Mouse (Mus musculus): ENCODE data around the gene Nr3c2. TPM values are rescaled to one million over a fixed set of nuclear protein-coding genes. Genes with fewer than 3 reads are reported as not detected.

Nr3c2 gene
- 1.6 and 2.1 TPM in 2 replicates for polyA plus RNA-seq (2016; fragmentation: Nextera tagmentation; extraction: Ambion mirVana)

DNA sequence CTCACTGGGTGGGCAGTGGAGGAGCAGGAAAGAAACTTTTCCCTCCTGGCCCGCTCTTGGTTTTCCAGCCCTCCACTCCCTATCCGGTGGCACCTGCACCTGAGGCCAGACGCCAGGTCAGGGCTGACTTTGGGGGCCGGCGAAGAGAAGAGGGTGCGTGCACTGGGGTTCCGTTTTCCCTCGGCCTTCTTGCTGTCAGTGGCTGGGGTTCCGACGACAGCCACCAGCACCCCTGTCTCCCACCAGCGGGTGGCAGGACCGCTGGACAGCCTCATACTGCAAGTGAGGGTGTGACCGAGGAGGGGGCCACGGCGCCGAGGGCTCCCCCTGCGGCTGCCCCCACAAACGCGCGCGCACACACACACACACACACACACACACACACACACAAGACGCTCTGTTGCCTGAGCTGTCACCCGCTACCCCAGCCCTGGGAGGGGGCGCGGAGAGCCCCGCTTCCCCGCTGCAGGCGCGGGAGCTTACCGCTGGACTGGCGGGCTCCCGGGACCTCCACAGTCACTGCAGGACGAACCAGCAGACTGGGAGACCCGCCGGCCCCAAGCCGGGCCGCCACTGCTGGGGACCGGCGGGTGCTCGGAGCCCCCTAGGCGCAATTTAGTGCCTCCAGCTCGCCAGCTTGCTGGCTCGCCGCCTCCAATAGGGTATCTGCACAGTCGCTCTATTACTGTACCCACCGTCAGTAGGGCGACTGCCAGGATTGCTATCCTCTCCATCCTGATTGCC, at the start of gene Nr3c2:
Gene Nr3c2 (plus strand): TSS at position 32 of the 744 bp plus-strand sequence.
- Histone ChIP-seq H3K4me1 (replicated peaks) (peaks cover 15% of the 10 kb centered on the region; the same call in 1 of the 2 replicates), H3K27ac (ENCODE audit: poor library complexity, severe bottlenecking) (no peak within 1 kb of the TSS), H3K4me3 (peak within 1 kb of the TSS; percentile 77), H3K4me2 (peak within 1 kb of the TSS; percentile 100), H3K36me3 (no peaks in the 10 kb centered on the region), H3K9ac (peak within 1 kb of the TSS; percentile 62), H3K27me3 (replicated peaks) (peaks cover 23% of the 10 kb centered on the region; the same call in 1 of the 2 replicates), H3K9me3 (replicated peaks) (no peaks in the 10 kb centered on the region)
- ATAC-seq (ENCODE audit: insufficient number of reproducible peaks, low FRiP score) = no peak
- under 1% methylated on average over 39 of the region's 47 CpGs for WGBS

DNA sequence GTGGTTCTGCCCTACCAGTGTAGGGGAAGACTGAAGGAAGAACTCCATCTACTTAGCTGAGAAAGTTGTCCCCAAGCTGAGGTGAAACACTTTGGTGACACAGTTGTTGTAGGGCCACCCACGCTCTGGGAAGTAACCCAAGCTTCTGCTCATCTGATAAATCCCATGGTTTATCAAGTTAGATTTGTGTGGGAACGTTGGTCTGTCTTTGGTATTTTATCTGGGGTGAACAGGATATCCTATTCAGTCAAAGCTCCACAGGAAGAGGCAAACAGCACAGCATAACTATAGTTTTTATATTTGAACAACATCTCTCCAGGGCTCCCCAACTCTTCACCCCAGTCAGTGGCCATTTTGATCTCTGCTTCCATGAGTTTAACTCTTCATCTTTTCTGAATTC, 40.7 kb upstream of the Nr3c2 start:
- Histone ChIP-seq H3K27ac (ENCODE audit: poor library complexity, severe bottlenecking) (no peak overlapping the region), H3K9ac (no peak overlapping the region), H3K4me1 (replicated peaks) (no peaks in the 10 kb centered on the region), H3K36me3 (no peaks in the 10 kb centered on the region), H3K27me3 (replicated peaks) (no peaks in the 10 kb centered on the region), H3K9me3 (replicated peaks) (no peaks in the 10 kb centered on the region), H3K4me3 (no peak overlapping the region), H3K4me2 (no peak overlapping the region)
- WGBS = 63% methylated on average over 2 of the region's 2 CpGs
- no peak for ATAC-seq (ENCODE audit: insufficient number of reproducible peaks, low FRiP score)

DNA sequence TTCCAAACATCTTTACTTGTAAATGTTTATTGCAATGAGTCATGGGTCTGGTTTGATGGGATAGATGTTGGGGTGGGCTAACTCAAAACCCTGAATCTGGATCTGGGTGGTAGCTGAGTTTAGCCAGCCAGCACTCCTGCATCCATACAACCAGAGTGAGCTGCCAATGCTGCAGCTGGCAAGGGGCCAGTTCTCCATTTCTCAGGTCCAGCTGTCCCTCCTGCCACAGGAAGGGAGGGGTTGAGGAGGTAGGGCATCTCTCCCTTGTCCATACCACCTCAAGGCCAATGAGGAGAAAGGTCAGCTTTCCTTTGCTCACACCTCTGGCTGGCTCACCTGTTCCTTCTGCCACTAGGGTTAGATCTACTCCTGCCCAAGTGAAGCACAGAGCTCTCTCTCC, 39.5 kb upstream of the Nr3c2 start:
- no peak overlapping the region for H3K9ac ChIP-seq
- H3K9me3 ChIP-seq (replicated peaks) = no peaks in the 10 kb centered on the region
- no peaks in the 10 kb centered on the region for H3K4me1 ChIP-seq (replicated peaks)
- no peaks in the 10 kb centered on the region for H3K36me3 ChIP-seq
- no peak overlapping the region for H3K4me3 ChIP-seq
- no peaks in the 10 kb centered on the region for H3K27me3 ChIP-seq (replicated peaks)
- H3K27ac ChIP-seq (ENCODE audit: poor library complexity, severe bottlenecking) = no peak overlapping the region
- H3K4me2 ChIP-seq = no peak overlapping the region
- no peak for ATAC-seq (ENCODE audit: insufficient number of reproducible peaks, low FRiP score)

DNA sequence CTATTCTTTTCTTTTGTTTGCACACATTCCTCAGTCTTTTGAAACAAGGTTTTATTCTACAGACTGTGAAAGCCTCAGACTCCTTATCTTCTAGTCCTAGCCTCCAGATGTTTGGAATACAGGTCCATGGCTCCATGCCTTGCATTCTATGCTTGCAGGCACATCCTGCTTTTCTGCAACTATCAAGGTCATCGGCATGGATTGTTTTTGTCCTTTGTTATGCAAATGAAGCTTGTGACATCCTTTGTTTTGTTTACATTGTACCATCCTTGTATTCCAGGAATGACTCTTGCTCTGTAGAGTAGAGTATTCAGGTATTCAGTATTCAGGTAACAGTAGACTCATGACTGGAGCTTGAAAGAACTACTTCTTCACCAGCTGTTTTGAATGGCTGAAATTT, 36.2 kb upstream of the Nr3c2 start:
- ATAC-seq (ENCODE audit: insufficient number of reproducible peaks, low FRiP score) = no peak
- H3K9me3 ChIP-seq (replicated peaks) = no peaks in the 10 kb centered on the region
- H3K36me3 ChIP-seq = no peaks in the 10 kb centered on the region
- no peak overlapping the region for H3K4me2 ChIP-seq
- WGBS = 64% methylated on average over 1 of the region's 1 CpGs
- H3K4me3 ChIP-seq = no peak overlapping the region
- no peaks in the 10 kb centered on the region for H3K27me3 ChIP-seq (replicated peaks)
- no peak overlapping the region for H3K27ac ChIP-seq (ENCODE audit: poor library complexity, severe bottlenecking)
- no peak overlapping the region for H3K9ac ChIP-seq
- no peaks in the 10 kb centered on the region for H3K4me1 ChIP-seq (replicated peaks)

DNA sequence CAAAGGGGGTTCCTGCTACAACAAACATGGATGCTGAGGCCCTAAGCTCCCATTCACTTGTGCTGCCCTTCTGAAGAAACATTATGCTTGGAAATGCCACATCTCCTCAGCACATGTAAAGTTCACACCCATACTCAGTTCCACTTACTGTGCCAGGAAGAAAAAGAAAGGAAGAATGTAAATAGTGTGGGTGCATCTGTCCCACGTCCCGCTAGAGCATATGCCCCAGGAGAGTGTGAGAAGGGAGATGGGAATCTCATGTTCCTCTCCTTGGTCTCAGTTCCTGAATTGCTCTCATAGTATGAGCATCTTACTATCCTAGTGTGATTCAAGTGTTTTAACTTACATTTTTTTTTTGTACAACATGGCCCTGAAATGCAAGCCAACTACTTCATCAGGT, 22.4 kb upstream of the Nr3c2 start:
- Histone ChIP-seq H3K4me1 (replicated peaks) (no peaks in the 10 kb centered on the region), H3K27me3 (replicated peaks) (no peaks in the 10 kb centered on the region), H3K27ac (ENCODE audit: poor library complexity, severe bottlenecking) (no peak overlapping the region), H3K4me2 (no peak overlapping the region), H3K4me3 (no peak overlapping the region), H3K9ac (no peak overlapping the region), H3K36me3 (no peaks in the 10 kb centered on the region), H3K9me3 (replicated peaks) (no peaks in the 10 kb centered on the region)
- ATAC-seq (ENCODE audit: insufficient number of reproducible peaks, low FRiP score) = no peak
- 94% methylated on average over 2 of the region's 2 CpGs for WGBS

DNA sequence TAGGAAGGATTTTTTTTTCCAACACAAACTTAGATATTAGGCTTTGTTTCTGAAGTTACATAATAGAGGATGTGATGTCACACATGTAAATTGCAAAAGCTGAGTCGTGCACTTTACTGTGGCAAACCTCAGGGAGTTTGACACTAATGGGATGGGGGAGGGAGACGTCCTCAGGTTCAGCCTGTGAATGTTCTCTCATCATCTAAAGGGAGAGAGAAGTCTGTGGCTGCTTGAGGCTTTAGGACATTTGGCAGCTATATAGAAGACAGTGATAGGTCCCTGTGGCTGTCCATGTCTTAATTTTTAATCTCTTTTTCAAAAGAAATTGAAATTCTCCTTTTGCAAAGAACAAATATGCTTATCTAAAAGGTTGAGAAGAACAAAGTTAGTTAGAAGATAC, 2.2 kb upstream of the Nr3c2 start:
- Histone ChIP-seq H3K9me3 (replicated peaks) (no peaks in the 10 kb centered on the region), H3K27ac (ENCODE audit: poor library complexity, severe bottlenecking) (no peak overlapping the region), H3K4me2 (no peak overlapping the region), H3K36me3 (no peaks in the 10 kb centered on the region), H3K27me3 (replicated peaks) (peaks cover 13% of the 10 kb centered on the region; the same call in 1 of the 2 replicates), H3K9ac (no peak overlapping the region), H3K4me3 (no peak overlapping the region), H3K4me1 (replicated peaks) (0 out of 2 replicates have a peak, but pooled peaks cover 15% of the 10 kb centered on the region)
- 2% methylated on average over 2 of the region's 2 CpGs for WGBS
- no peak for ATAC-seq (ENCODE audit: insufficient number of reproducible peaks, low FRiP score)

DNA sequence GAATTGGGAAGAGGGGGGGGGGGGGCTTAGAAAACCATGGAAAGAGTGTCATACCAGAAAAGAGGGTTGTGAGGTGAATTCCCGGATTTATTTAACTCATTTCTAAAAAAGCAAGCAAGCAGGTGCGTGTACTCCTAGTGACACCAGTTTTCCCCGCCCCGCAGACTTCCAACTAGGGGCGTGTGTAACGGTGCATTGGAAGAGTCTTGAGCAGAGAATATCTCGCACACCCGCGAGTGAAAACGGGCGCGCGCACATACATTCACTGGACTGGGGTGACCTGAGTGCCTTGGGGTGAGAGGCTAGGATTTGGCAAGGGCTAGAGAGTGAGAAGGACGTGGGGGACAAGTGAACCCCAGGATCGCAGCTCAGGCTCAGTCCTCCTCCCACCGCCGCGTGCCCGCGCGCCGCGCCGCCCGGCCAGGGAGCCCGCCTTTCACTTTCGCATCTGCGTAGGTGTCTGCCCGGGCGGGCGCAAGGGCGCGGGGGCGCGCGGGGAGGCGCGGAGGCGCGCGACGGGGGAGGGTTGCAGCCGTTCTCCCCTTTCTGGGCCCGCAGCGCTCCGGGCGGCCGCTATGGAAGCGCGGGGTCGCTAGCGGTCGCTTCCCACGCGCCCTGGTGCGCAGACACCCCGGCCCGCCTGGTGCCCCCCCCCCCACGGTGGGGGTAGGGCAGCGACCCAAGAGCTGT, 376 bp upstream of the Nr3c2 start:
- no peaks in the 10 kb centered on the region for H3K9me3 ChIP-seq (replicated peaks)
- H3K27me3 ChIP-seq (replicated peaks) = peaks cover 19% of the 10 kb centered on the region; the same call in 1 of the 2 replicates
- WGBS = 1% methylated on average over 42 of the region's 60 CpGs
- peaks cover 15% of the 10 kb centered on the region; the same call in 1 of the 2 replicates for H3K4me1 ChIP-seq (replicated peaks)
- H3K27ac ChIP-seq (ENCODE audit: poor library complexity, severe bottlenecking) = no peak overlapping the region
- H3K9ac ChIP-seq = peak overlapping the region; percentile 62
- peak overlapping the region; percentile 100 for H3K4me2 ChIP-seq
- no peaks in the 10 kb centered on the region for H3K36me3 ChIP-seq
- H3K4me3 ChIP-seq = peak overlapping the region; percentile 77
- ATAC-seq (ENCODE audit: insufficient number of reproducible peaks, low FRiP score) = peak; percentile 24

DNA sequence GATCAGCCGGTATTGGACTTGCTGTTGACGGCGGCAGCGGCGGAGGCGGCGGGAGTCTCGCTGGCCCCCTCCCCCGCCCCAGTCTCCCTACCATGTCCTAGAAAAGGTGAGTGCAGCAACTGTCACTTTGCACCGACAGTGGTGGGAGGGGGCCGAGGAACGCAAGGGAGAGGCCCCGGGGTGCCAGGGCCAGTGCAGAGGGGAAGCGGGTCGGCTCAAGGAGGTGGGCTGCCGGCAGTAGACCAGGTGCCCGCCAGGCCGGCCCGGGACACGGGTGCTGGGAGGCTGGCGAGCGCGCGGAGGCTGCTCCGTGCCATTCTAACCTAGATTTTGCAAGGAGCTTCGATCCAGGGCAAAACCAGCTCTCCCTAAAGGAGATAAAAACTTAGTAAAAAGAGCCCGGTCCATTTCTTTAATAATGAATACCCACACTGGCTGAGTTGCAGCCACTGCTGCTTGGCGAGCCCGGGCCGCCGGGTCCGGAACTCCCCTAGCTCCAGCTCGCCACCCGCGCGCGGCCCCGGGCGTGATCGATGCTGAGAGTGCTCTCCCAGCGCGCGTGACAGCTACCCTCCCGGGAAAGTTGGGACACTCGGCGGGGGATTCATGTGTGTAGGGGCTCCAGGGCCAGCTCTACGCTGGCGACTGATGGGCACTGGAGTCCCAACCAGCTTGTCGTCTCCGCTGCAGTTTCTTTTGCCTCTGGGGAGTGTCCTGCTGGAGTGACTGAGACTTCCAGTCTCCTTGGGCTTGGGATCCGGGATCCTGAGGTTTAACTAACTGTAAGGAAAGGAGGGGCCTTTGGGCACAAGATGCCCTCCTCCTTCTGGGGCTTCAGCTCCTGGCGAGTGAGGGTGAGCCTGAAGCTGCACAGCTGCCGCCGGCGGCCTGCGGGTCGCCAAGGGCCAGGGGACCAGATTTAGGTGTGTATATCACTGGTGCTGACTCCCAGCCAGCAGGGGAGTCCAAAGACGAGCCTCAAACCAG, 1.2 kb downstream of the Nr3c2 start:
- Histone ChIP-seq H3K9ac (peak overlapping the region; percentile 62), H3K27ac (ENCODE audit: poor library complexity, severe bottlenecking) (no peak overlapping the region), H3K27me3 (replicated peaks) (peaks cover 23% of the 10 kb centered on the region; the same call in 1 of the 2 replicates), H3K4me1 (replicated peaks) (peaks cover 15% of the 10 kb centered on the region; the same call in 1 of the 2 replicates), H3K4me2 (peak overlapping the region; percentile 100), H3K36me3 (no peaks in the 10 kb centered on the region), H3K9me3 (replicated peaks) (no peaks in the 10 kb centered on the region), H3K4me3 (peak overlapping the region; percentile 77)
- WGBS = under 1% methylated on average over 58 of the region's 58 CpGs
- no peak for ATAC-seq (ENCODE audit: insufficient number of reproducible peaks, low FRiP score)

DNA sequence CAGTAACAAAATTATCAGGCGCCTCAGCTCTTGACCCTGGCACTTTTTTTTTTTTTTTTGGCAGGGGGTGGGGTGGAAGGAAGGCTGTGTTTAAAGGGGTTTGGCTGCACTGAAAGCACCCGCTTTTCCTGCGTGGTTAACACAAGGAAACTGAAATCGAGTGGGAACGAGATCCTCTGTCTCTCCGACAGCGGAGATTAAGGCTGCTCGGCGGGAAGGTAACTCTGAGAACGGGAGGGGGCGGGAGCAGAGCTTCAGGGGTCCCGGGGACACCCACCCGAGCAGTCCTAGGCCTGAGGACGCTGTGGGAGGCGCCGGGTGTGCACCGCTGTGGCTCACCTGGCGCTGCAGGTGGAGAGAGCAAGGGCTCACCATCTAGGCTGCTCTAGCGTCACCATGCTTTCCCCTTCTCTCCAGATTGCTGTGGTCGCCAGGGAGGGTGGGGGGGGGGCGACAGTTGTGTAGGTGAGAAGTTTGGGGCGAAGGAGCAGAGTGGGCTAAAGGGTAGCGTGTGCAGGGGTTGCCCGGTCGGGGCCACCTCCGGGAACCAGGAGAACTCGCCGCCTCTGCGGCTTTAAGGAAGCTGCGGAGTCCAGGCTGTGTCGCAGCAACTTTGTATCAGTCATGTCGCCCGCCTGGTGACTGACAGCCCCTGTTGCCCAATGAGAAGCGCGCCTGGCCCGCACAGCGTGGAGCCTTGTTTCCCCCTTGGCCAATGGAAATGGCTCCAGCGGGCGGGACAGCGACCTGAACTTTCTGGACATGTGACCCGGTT, 2.4 kb downstream of the Nr3c2 start:
- peak overlapping the region; percentile 70 for H3K9ac ChIP-seq
- H3K4me1 ChIP-seq (replicated peaks) = peaks cover 15% of the 10 kb centered on the region; the same call in 1 of the 2 replicates
- H3K4me2 ChIP-seq = peak overlapping the region; percentile 100
- peaks cover 23% of the 10 kb centered on the region; the same call in 1 of the 2 replicates for H3K27me3 ChIP-seq (replicated peaks)
- WGBS = under 1% methylated on average over 38 of the region's 41 CpGs
- ATAC-seq (ENCODE audit: insufficient number of reproducible peaks, low FRiP score) = peak; percentile 97
- no peaks in the 10 kb centered on the region for H3K36me3 ChIP-seq
- peak overlapping the region; percentile 77 for H3K4me3 ChIP-seq
- H3K27ac ChIP-seq (ENCODE audit: poor library complexity, severe bottlenecking) = no peak overlapping the region
- H3K9me3 ChIP-seq (replicated peaks) = no peaks in the 10 kb centered on the region
